Mouse (Mus musculus): ENCODE data around the gene Dnah10.

- TF ChIP-seq POLR2A (IDR thresholded peaks at IDR 0.05; ENCODE audit: extremely low read depth, insufficient read depth, low read length) (no peak), CTCF (IDR thresholded peaks at IDR 0.05; ENCODE audit: extremely low read depth, insufficient read depth, low read length) (no peak)
Measured at GRCm38 (mm10) chr5:124862871-124863741, 138.2 kb downstream of the Dnah10 start.

Measured in cortical plate, adult 2 months (tissue).